Mouse (Mus musculus): ENCODE measurements around the gene Gm13083.
"Not testable (repeated sequence)": the region's sequence is repeated elsewhere in the genome, so short reads cannot be mapped to it uniquely, and the experiment has no call there.

The Gm13083 gene

GRCm38 (mm10) chr4:143614703-143615102 is at the start of gene Gm13083:
Gm13083 (plus strand) TSS chr4:143615003.
- DNase-seq = not testable (repeated sequence)

GRCm38 (mm10) chr4:143611927-143612326 is 2.9 kb upstream of the Gm13083 start:
- not testable (repeated sequence) for DNase-seq

- DNase-seq = not testable (repeated sequence)
Measured at GRCm38 (mm10) chr4:143618101-143618500, 3.3 kb downstream of the Gm13083 start.

- not testable (repeated sequence) for DNase-seq
Measured at GRCm38 (mm10) chr4:143657146-143657545, 42.3 kb downstream of the Gm13083 start, which contains the start of gene Gm13088. Gm13088 (minus strand) TSS chr4:143657246.
